Mouse (Mus musculus): Measurements from ENCODE around the gene Srgap3. TPM values are rescaled to one million over a fixed set of nuclear protein-coding genes. Genes with fewer than 3 reads are reported as not detected.
A peak's percentile ranks its signal among the peaks of the same experiment; 100 is the strongest.
"Not testable (repeated sequence)": the region's sequence is repeated elsewhere in the genome, so short reads cannot be mapped to it uniquely, and the experiment has no call there.

The Srgap3 gene
- polyA plus RNA-seq, 1 experiment, result 2.5 TPM

- DNase-seq (ENCODE audit: low spot score), result no peak
Observed at GRCm38 (mm10) chr6:112752007-112752406, 195.1 kb downstream of the Srgap3 start.

- no peak for DNase-seq (ENCODE audit: low spot score)
Observed at GRCm38 (mm10) chr6:112742297-112742696, 204.8 kb downstream of the Srgap3 start.

GRCm38 (mm10) chr6:112741766-112742165, 205.3 kb downstream of the Srgap3 start:
- DNase-seq (ENCODE audit: low spot score), result no peak

- DNase-seq (ENCODE audit: low spot score), result no peak
Observed at GRCm38 (mm10) chr6:112739635-112740034, 207.4 kb downstream of the Srgap3 start.

GRCm38 (mm10) chr6:112738924-112739323, 208.1 kb downstream of the Srgap3 start:
- no peak for DNase-seq (ENCODE audit: low spot score)

GRCm38 (mm10) chr6:112736471-112736870, 210.6 kb downstream of the Srgap3 start:
- DNase-seq (ENCODE audit: low spot score), result no peak

- DNase-seq (ENCODE audit: low spot score), result no peak
Observed at GRCm38 (mm10) chr6:112735054-112735453, 212.0 kb downstream of the Srgap3 start.

- no peak for DNase-seq (ENCODE audit: low spot score)
Observed at GRCm38 (mm10) chr6:112733942-112734341, 213.1 kb downstream of the Srgap3 start.

- no peak for DNase-seq (ENCODE audit: low spot score)
Observed at GRCm38 (mm10) chr6:112732434-112732833, 214.6 kb downstream of the Srgap3 start.

- no peak for DNase-seq (ENCODE audit: low spot score)
Observed at GRCm38 (mm10) chr6:112731386-112731785, 215.7 kb downstream of the Srgap3 start.

GRCm38 (mm10) chr6:112728760-112729422, 218.2 kb downstream of the Srgap3 start:
- no peak for DNase-seq (ENCODE audit: low spot score)

- DNase-seq (ENCODE audit: low spot score), result no peak
Observed at GRCm38 (mm10) chr6:112725468-112725867, 221.6 kb downstream of the Srgap3 start.

GRCm38 (mm10) chr6:112720409-112721080, 226.5 kb downstream of the Srgap3 start:
- no peak for DNase-seq (ENCODE audit: low spot score)

GRCm38 (mm10) chr6:112719983-112720382, 227.1 kb downstream of the Srgap3 start:
- no peak for DNase-seq (ENCODE audit: low spot score)

- no peak for DNase-seq (ENCODE audit: low spot score)
Observed at GRCm38 (mm10) chr6:112717168-112717567, 229.9 kb downstream of the Srgap3 start.

- DNase-seq (ENCODE audit: low spot score), result no peak
Observed at GRCm38 (mm10) chr6:112713951-112714350, 233.1 kb downstream of the Srgap3 start.

GRCm38 (mm10) chr6:112702296-112702695, 244.8 kb downstream of the Srgap3 start:
- DNase-seq (ENCODE audit: low spot score), result not testable (repeated sequence)

- no peak for DNase-seq (ENCODE audit: low spot score)
Observed at GRCm38 (mm10) chr6:112700392-112700791, 246.7 kb downstream of the Srgap3 start.

- no peak for DNase-seq (ENCODE audit: low spot score)
Observed at GRCm38 (mm10) chr6:112699115-112699514, 248.0 kb downstream of the Srgap3 start.

GRCm38 (mm10) chr6:112696056-112696950, 250.8 kb downstream of the Srgap3 start, which contains the start of gene Rad18:
Rad18 (minus strand) TSS chr6:112696686.
- DNase-seq (ENCODE audit: low spot score), result peak; percentile 54

GRCm38 (mm10) chr6:112694492-112694891, 252.6 kb downstream of the Srgap3 start:
- DNase-seq (ENCODE audit: low spot score), result no peak

- DNase-seq (ENCODE audit: low spot score), result no peak
Observed at GRCm38 (mm10) chr6:112691523-112691922, 255.5 kb downstream of the Srgap3 start.
